Mouse (Mus musculus): ENCODE data around the gene Clip3.

The Clip3 gene

GRCm38 (mm10) chr7:30332622-30333259 is 41.2 kb downstream of the Clip3 start:
- no peak for TF ChIP-seq GATA4 (IDR thresholded peaks at IDR 0.05; ENCODE audit: insufficient replicate concordance, low read length)

- TF ChIP-seq GATA4 (IDR thresholded peaks at IDR 0.05; ENCODE audit: insufficient replicate concordance, low read length), result no peak
Measured at GRCm38 (mm10) chr7:30333436-30333835, 41.9 kb downstream of the Clip3 start.

- no peak for TF ChIP-seq GATA4 (IDR thresholded peaks at IDR 0.05; ENCODE audit: insufficient replicate concordance, low read length)
Measured at GRCm38 (mm10) chr7:30334563-30334962, 43.0 kb downstream of the Clip3 start.

- TF ChIP-seq GATA4 (IDR thresholded peaks at IDR 0.05; ENCODE audit: insufficient replicate concordance, low read length), result no peak
Measured at GRCm38 (mm10) chr7:30335688-30336087, 44.2 kb downstream of the Clip3 start.

GRCm38 (mm10) chr7:30336384-30336783 is 44.9 kb downstream of the Clip3 start:
- TF ChIP-seq GATA4 (IDR thresholded peaks at IDR 0.05; ENCODE audit: insufficient replicate concordance, low read length), result no peak

- TF ChIP-seq GATA4 (IDR thresholded peaks at IDR 0.05; ENCODE audit: insufficient replicate concordance, low read length), result no peak
Measured at GRCm38 (mm10) chr7:30339432-30340109, 48.0 kb downstream of the Clip3 start.

GRCm38 (mm10) chr7:30346635-30347379 is 55.3 kb downstream of the Clip3 start:
- TF ChIP-seq GATA4 (IDR thresholded peaks at IDR 0.05; ENCODE audit: insufficient replicate concordance, low read length), result no peak

- no peak for TF ChIP-seq GATA4 (IDR thresholded peaks at IDR 0.05; ENCODE audit: insufficient replicate concordance, low read length)
Measured at GRCm38 (mm10) chr7:30347828-30348227, 56.3 kb downstream of the Clip3 start.

- TF ChIP-seq GATA4 (IDR thresholded peaks at IDR 0.05; ENCODE audit: insufficient replicate concordance, low read length), result no peak
Measured at GRCm38 (mm10) chr7:30353279-30353822, 61.8 kb downstream of the Clip3 start.

- 0 out of 2 replicates have a peak, but pooled peaks have one; percentile 12 for TF ChIP-seq GATA4 (IDR thresholded peaks at IDR 0.05; ENCODE audit: insufficient replicate concordance, low read length)
Measured at GRCm38 (mm10) chr7:30354059-30354458, 62.5 kb downstream of the Clip3 start.

Measured in liver, adult (tissue).